Mouse (Mus musculus) hindbrain, embryonic 12.5 days (tissue): Measurements from ENCODE around the gene Taf4. TPM values are rescaled to one million over a fixed set of nuclear protein-coding genes. Genes with fewer than 3 reads are reported as not detected.

Experiments
- ATAC-seq: fragments of 200-750 bp; cut with Nextera tagmentation; 2 replicates; pipeline ENCODE4 v1.8.0; 2017; ENCODE audit warnings: moderate TSS enrichment; ENCODE audit not compliant: low FRiP score
- H3K27ac ChIP-seq: fragments of 300-500 bp; sonication (generic); 2 replicates; pipeline ENCODE4 v1.5.1; 2016; ENCODE audit warnings: mild to moderate bottlenecking
- H3K27me3 ChIP-seq: fragments of 300-500 bp; sonication (generic); 2 replicates; pipeline ENCODE4 v1.6.1; 2016; ENCODE audit warnings: mild to moderate bottlenecking
- H3K36me3 ChIP-seq: fragments of 300-500 bp; sonication (generic); 2 replicates; pipeline ENCODE4 v1.6.1; 2016; ENCODE audit warnings: mild to moderate bottlenecking
- H3K4me1 ChIP-seq: fragments of 300-500 bp; sonication (generic); 2 replicates; pipeline ENCODE4 v1.6.1; 2016
- H3K4me2 ChIP-seq: fragments of 300-500 bp; sonication (generic); replicated peaks from 2 replicates; pipeline ENCODE4 v1.6.1; 2016; ENCODE audit warnings: mild to moderate bottlenecking
- H3K4me3 ChIP-seq: fragments of 300-500 bp; sonication (generic); 2 replicates; pipeline ENCODE4 v1.5.1; 2016; ENCODE audit warnings: mild to moderate bottlenecking
- H3K9ac ChIP-seq: fragments of 300-500 bp; sonication (generic); 2 replicates; pipeline ENCODE4 v1.6.1; 2016; ENCODE audit warnings: mild to moderate bottlenecking, moderate library complexity
- H3K9me3 ChIP-seq: fragments of 300-500 bp; sonication (generic); replicated peaks from 2 replicates; pipeline ENCODE4 v1.6.1; 2016; ENCODE audit warnings: mild to moderate bottlenecking
- WGBS: fragments of 180-500 bp; shearing (Covaris S2); methylation state at CpG from one replicate; pipeline ENCODE4 v1.1.7; 2016; 5-methylcytosine and 5-hydroxymethylcytosine counted together
- polyA plus RNA-seq: library from polyadenylated mRNA; unstranded; fragments of >200 nt; fragmentation: Nextera tagmentation; extraction: Ambion mirVana; gene quantifications from 2 replicates; pipeline ENCODE4 v1.2.1, GENCODE M21; 2016

Taf4 gene
- polyA plus RNA-seq, 1 experiment from 2014 or later, result 5.2 TPM

DNA sequence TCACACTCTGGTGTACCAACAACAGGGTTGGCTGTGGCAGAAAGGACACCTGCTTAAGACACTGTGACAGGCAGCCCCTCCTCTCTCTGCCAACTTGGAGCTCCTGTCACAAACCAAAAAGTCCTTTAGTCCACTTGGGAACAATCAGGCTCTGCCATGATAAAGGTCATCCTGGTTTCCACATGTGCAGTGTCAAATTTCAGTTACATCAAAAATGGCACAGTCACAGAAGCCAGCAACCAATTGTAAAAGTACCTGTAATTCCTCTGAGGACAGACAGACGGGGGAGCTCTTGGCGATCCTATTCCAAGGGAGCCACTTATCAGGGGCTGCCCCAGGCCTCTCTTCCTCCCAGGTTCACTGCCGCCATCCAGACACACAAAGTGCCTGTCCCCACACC, 17.1 kb downstream of the Taf4 start:
- H3K4me1 ChIP-seq, result peaks cover 35% of the 10 kb centered on the region
- no peaks in the 10 kb centered on the region for H3K27me3 ChIP-seq
- no peak overlapping the region for H3K4me3 ChIP-seq
- no peaks in the 10 kb centered on the region for H3K36me3 ChIP-seq
- ATAC-seq, result no peak
- no peak overlapping the region for H3K9ac ChIP-seq
- H3K27ac ChIP-seq, result no peak overlapping the region
- 48% methylated on average over 3 of the region's 3 CpGs for WGBS
- H3K4me2 ChIP-seq, result no peak overlapping the region
- no peaks in the 10 kb centered on the region for H3K9me3 ChIP-seq

DNA sequence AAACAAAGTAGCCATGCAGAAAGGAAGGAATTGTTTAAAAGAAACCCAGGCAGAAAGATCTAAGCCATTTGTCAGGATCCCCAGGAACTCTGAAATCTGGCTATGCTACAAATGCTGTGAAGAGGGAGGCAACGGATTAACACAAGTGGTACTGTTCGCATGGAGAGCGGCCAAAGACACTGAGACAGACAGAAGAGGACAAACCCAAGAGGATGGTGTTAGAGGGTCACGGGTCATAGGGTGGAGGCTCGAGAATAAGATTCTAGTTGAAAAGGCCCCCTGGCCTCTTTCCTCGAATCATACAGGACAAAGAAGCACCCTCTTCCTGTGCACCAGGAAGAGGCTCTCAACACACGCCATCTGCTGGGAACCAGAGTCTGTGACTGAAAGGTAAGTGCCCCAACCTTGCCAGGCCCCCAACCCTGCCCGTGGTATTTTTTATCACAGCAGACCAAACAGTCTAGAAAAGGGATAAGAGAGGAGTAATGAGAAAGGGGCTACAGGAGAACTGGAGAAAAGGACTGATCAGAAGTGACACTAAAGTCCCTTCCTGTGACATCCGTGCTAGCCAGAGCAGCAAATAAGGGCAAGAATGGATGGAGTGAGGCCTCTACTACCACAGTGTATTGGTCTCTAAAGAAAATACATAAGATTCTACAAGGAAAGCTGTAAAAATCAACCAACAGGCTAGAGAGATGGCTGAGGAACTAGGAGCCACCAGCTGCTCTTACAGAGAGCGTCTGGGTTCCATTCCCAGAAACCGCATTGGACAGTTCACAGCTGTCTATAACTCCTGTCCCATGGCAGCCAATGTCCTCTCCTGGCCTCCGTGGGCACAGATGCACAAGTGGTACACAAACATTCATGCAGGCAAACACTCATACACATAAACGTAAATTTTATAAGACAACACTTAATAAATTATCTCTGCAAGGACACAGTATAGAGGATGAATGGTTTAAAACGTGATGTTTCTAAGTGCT, 24.6 kb downstream of the Taf4 start:
- H3K4me3 ChIP-seq, result no peak overlapping the region
- WGBS, result 75% methylated on average over 14 of the region's 14 CpGs
- no peak for ATAC-seq

DNA sequence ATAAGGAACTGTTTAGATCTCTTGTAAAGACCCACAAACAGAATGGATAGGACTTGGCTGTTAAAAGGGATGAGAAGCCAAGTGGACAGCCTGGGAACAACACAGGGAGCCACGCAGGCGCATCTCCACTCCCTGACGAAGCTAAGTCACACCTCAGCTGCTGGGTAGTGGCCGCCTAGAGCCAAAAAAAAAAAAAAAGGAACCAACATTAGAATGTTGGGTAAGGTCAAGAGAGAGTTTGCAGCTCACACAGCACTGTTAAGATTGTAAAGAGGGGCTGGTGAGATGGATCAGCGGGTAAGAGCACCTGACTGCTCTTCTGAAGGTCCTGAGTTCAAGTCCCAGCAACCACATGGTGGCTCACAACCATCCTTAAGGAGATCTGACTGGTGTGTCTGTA, 27.6 kb downstream of the Taf4 start:
- H3K4me1 ChIP-seq, result peaks cover 48% of the 10 kb centered on the region
- H3K9me3 ChIP-seq, result no peaks in the 10 kb centered on the region
- no peak for ATAC-seq
- H3K9ac ChIP-seq, result no peak overlapping the region
- H3K4me2 ChIP-seq, result no peak overlapping the region
- WGBS, result 91% methylated on average over 5 of the region's 5 CpGs
- H3K27me3 ChIP-seq, result no peaks in the 10 kb centered on the region
- no peak overlapping the region for H3K27ac ChIP-seq
- no peak overlapping the region for H3K4me3 ChIP-seq
- no peaks in the 10 kb centered on the region for H3K36me3 ChIP-seq

More for the DNA sequence above, 24.6 kb downstream of the Taf4 start:
- Histone ChIP-seq H3K27ac (no peak overlapping the region), H3K9ac (no peak overlapping the region), H3K4me2 (no peak overlapping the region), H3K27me3 (no peaks in the 10 kb centered on the region), H3K36me3 (no peaks in the 10 kb centered on the region), H3K9me3 (no peaks in the 10 kb centered on the region), H3K4me1 (peaks cover 21% of the 10 kb centered on the region)

DNA sequence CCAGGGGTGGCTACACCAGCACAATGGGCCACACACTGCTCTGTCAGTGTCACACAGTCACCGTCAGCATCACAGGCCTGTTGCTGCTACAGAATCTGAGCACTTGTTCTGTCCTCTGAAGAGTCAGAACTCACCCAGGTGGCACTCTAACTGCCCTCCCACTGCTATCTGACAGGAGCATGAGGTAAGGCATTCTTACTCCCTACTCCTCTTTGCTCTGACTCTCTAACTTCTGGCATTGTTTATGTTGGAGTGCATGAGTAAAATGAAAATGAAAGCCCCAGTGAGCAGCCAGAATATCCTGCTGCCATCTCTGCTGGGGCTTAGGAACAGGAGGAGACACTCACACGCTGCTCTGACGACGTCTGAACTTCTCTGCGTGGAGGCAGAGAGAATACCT, 28.8 kb downstream of the Taf4 start:
- no peak for ATAC-seq
- Histone ChIP-seq H3K27me3 (no peaks in the 10 kb centered on the region), H3K4me2 (no peak overlapping the region), H3K9me3 (no peaks in the 10 kb centered on the region), H3K36me3 (no peaks in the 10 kb centered on the region), H3K4me1 (peaks cover 51% of the 10 kb centered on the region), H3K4me3 (no peak overlapping the region), H3K27ac (no peak overlapping the region), H3K9ac (no peak overlapping the region)
- 56% methylated on average over 5 of the region's 5 CpGs for WGBS

DNA sequence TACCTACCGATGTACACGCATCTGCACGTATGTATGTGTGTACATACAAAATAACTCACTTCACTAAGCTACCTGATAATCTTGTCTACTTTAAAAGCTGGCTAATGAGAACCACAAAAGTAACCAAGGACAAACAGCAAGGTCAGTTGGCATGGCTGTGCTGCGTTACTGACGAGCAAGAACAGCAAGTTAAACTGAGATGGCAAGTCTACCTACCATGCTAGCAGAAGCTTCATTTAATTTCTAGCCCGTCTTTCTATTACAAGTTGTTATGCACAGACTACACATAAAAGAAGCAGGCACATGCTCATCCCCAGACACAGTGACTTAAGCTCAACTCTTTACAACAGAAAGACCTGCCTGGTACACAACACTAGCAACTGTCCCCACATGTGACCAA, 29.9 kb downstream of the Taf4 start:
- Histone ChIP-seq H3K4me2 (no peak overlapping the region), H3K27ac (no peak overlapping the region), H3K9me3 (no peaks in the 10 kb centered on the region), H3K27me3 (no peaks in the 10 kb centered on the region), H3K36me3 (no peaks in the 10 kb centered on the region), H3K4me1 (peaks cover 44% of the 10 kb centered on the region), H3K4me3 (no peak overlapping the region), H3K9ac (no peak overlapping the region)
- 90% methylated on average over 6 of the region's 6 CpGs for WGBS
- ATAC-seq, result no peak

DNA sequence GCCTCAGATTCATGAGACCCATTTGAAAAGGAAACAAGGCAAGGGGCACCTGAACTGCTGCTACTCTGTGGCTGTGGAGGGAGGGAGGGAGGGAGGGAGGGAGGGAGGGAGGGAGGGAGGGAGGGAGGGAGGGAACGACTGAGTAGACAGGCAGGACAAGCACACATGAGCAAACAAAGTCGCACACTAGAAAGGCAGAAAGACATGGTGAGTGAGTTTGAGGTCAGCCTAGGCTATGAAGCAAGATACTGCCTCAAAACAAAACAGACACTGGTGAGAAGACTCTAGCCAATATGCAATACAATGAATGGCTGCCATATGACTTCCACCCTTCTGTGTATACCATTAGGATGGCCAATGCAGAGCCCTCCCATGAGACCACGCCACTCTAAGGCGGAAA, 31.4 kb downstream of the Taf4 start:
- Histone ChIP-seq H3K4me3 (no peak overlapping the region), H3K27me3 (no peaks in the 10 kb centered on the region), H3K4me1 (peaks cover 43% of the 10 kb centered on the region), H3K9ac (no peak overlapping the region), H3K27ac (no peak overlapping the region), H3K36me3 (no peaks in the 10 kb centered on the region), H3K4me2 (no peak overlapping the region), H3K9me3 (no peaks in the 10 kb centered on the region)
- no peak; the same call in 1 of the 2 replicates for ATAC-seq
- WGBS, result 30% methylated on average over 4 of the region's 4 CpGs

DNA sequence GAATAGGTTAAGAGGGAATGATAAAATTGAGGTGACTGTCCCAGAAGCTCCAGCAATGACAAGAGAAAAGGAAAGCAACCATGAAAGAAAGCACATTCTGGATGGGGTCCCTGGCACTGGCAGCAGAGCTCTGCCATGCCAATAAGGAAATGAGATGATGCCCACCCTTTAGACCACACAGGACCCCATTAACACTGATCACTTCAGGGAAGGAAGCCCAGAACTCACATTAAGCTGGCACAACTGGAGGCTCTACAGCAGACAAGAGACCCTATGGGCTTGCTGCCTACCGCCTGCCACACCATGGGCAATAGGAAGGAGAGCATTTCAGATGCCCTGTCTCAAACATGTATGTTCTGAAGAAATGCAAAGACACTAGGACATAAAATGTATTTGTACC, 34.8 kb downstream of the Taf4 start:
- no peak overlapping the region for H3K9ac ChIP-seq
- H3K27me3 ChIP-seq, result no peaks in the 10 kb centered on the region
- no peak overlapping the region for H3K27ac ChIP-seq
- 100% methylated on average over 1 of the region's 1 CpGs for WGBS
- no peak for ATAC-seq
- peaks cover 4% of the 10 kb centered on the region; the same call in 1 of the 2 replicates for H3K36me3 ChIP-seq
- H3K4me3 ChIP-seq, result no peak overlapping the region
- no peak overlapping the region for H3K4me2 ChIP-seq
- H3K9me3 ChIP-seq, result no peaks in the 10 kb centered on the region
- peaks cover 28% of the 10 kb centered on the region for H3K4me1 ChIP-seq

DNA sequence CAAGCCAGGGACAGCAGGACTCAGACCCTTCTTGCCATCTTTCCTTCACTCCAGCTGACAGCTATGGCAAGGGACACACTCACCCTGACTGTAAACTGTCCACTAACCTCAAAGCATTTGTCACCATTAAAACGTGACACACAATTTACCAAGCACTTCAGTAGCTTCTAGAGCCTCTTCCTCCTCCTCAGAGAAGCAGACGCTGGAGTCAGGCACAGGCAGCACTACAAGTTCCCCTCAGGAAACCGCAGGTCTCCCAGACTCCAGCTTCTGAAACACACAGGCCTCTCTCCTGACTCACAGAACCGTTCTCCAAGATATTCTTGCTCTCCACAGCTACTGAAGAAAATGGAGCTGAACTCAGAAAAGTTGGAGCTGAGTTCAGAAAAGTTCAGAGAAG, 39.4 kb downstream of the Taf4 start:
- no peak overlapping the region for H3K4me2 ChIP-seq
- no peak for ATAC-seq
- no peak overlapping the region for H3K9ac ChIP-seq
- no peaks in the 10 kb centered on the region for H3K4me1 ChIP-seq
- no peaks in the 10 kb centered on the region for H3K9me3 ChIP-seq
- H3K36me3 ChIP-seq, result peaks cover 30% of the 10 kb centered on the region
- WGBS, result 85% methylated on average over 4 of the region's 4 CpGs
- no peak overlapping the region for H3K27ac ChIP-seq
- H3K27me3 ChIP-seq, result no peaks in the 10 kb centered on the region
- no peak overlapping the region for H3K4me3 ChIP-seq

DNA sequence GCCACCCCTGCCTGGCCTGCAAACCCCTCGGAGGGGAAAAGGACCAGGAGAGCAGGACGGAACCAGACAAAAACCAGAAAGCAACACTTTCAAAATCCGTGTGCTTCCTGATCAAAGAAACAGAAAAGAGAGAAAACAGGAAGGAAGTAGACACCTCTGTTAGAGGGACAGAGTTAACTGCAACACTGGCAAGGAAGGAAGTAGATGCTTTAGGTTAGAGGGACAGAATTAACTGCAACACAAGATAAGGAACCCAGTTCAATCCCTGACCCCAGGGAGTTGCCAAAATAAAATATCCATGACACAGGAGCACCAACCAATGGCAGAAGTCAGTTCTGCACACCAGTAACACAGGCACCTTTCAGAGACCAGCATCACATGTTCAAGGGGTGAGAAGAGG, 42.3 kb downstream of the Taf4 start:
- no peak overlapping the region for H3K9ac ChIP-seq
- no peak for ATAC-seq
- H3K4me2 ChIP-seq, result no peak overlapping the region
- no peaks in the 10 kb centered on the region for H3K27me3 ChIP-seq
- no peak overlapping the region for H3K27ac ChIP-seq
- H3K4me1 ChIP-seq, result no peaks in the 10 kb centered on the region
- peaks cover 45% of the 10 kb centered on the region for H3K36me3 ChIP-seq
- H3K9me3 ChIP-seq, result no peaks in the 10 kb centered on the region
- no peak overlapping the region for H3K4me3 ChIP-seq
- 66% methylated on average over 3 of the region's 3 CpGs for WGBS

DNA sequence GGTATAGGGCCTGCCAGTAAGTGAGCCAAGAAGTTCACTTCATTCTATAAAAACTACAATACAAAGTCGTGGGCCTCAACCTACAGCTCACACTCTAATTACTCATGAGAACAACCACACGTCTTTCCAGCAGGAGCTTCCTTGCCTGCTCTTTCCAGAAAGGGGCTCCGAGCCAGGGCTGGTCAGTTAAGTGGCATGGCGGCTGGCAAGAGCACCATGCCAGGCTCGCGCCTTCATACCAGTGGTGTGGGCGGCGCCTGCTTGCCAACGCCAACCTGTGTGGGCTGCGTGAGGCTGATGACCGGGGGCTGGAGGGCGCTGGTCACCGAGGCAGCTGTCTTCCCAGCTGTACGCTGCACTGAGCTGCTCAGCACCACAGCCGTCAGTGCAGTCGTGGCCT, 44.7 kb downstream of the Taf4 start:
- Histone ChIP-seq H3K4me1 (no peaks in the 10 kb centered on the region), H3K27ac (no peak overlapping the region), H3K27me3 (no peaks in the 10 kb centered on the region), H3K9ac (no peak overlapping the region), H3K9me3 (no peaks in the 10 kb centered on the region), H3K4me2 (no peak overlapping the region), H3K36me3 (peaks cover 49% of the 10 kb centered on the region), H3K4me3 (no peak overlapping the region)
- 91% methylated on average over 16 of the region's 16 CpGs for WGBS
- ATAC-seq, result no peak

DNA sequence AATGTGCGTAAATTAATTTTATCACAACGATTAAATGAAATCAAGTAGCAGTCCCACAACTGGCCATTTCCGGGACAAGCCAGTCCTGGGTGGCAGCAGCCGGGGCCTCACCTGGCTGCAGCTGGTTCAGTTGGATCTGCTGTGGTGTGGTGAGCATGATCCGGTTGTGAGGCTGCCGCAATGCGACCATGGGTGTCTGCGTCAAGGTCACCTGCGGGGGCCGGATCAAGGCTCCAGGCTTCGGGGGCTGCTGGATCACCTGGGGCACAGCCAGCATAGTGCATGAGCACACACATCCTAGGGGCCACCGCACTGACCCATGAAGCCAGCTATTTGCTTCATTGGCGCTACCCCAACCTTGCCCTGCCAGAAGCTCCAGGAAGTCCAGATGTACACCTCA, 47.3 kb downstream of the Taf4 start:
- 94% methylated on average over 13 of the region's 13 CpGs for WGBS
- Histone ChIP-seq H3K9me3 (no peaks in the 10 kb centered on the region), H3K36me3 (peaks cover 61% of the 10 kb centered on the region), H3K4me3 (no peak overlapping the region), H3K27ac (no peak overlapping the region), H3K9ac (no peak overlapping the region), H3K27me3 (no peaks in the 10 kb centered on the region), H3K4me2 (no peak overlapping the region), H3K4me1 (no peaks in the 10 kb centered on the region)
- ATAC-seq, result no peak

DNA sequence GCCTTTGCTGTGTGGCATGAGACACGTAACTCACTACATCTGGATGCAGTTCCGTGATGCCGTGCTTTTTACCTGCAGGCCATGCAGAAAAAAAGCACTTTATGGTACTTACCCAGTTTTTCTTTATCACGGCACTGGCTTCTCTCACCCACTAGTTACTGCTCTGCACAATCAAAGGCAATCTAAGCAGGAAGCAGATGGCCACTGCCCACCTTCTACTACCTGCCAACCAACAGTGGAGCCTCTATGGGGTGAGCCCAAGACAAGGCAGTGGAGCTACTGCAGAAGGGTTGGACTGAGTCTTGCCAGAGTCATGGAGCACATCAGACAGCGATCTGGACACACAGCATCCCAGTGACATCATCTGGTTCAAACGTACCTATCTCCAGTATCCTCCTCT, 52.4 kb downstream of the Taf4 start:
- no peak overlapping the region for H3K9ac ChIP-seq
- ATAC-seq, result no peak
- H3K4me2 ChIP-seq, result no peak overlapping the region
- H3K27ac ChIP-seq, result no peak overlapping the region
- H3K4me1 ChIP-seq, result no peaks in the 10 kb centered on the region
- H3K27me3 ChIP-seq, result no peaks in the 10 kb centered on the region
- peaks cover 5% of the 10 kb centered on the region; the same call in 1 of the 2 replicates for H3K9me3 ChIP-seq
- peaks cover 75% of the 10 kb centered on the region for H3K36me3 ChIP-seq
- no peak overlapping the region for H3K4me3 ChIP-seq
- WGBS, result 95% methylated on average over 6 of the region's 6 CpGs
